In the genomic region with DNA sequence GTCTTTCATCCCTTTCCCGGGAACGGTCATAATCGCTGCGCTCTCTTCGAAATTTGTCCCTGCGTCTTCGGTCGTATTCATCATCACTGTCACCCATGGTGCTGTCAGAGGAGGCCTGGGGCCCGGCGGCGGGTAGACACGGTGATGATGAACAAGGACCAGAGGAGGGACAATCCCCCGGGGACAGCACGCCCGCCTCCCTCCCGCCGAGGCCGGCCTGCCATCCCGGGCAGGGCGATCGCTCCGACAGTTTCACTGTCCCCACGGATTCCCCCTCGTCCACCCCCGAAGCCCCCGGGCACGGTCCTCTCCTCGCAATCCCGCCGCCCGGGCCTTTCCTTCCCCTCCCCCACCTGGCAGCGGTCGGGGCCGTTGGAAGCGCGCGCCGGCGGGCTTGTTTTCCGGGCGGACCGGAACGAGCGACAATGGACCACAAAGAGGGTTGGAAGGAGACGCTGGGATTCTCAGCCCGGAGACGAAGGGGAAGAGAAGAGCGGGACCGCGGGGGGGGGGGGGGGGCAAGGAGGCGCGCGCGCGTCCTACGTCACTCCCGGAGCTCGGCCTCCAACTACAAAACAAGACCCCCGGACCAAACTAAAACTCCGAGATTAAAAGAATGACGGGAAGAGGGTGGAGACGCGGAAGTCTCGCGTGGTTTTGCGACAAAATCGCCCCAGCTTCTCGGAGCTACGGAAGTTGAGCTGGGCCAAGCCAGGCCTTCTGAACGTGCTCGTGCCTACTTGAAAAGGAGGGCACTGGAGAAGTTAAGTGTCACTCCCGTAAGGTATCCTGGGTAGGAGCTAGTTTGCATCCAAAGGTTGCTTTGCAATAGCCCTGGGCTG, we compare ENCODE assay signal across 8 mouse cellular contexts. TPM values are rescaled to one million over a fixed set of nuclear protein-coding genes. Genes with fewer than 3 reads are reported as not detected.
DNase-seq lines count a peak whose midpoint lies in the region; ATAC-seq and TF ChIP-seq lines count a peak whose summit lies in the region.

TSS of gene Srrt (minus strand) at position 604 of the 842 bp plus-strand sequence.

- H3K27ac ChIP-seq in brown adipose tissue, adult 24 weeks (replicated peaks; ENCODE audit: low read depth, low read length): peak within 1 kb of the TSS; percentile 56
- H3K27ac ChIP-seq in heart, embryonic 13.5 days (replicated peaks): peak within 1 kb of the TSS; percentile 97
- H3K27ac ChIP-seq in liver, embryonic 14.5 days: peak within 1 kb of the TSS; percentile 84
- H3K27ac ChIP-seq in neural tube, embryonic 11.5 days (ENCODE audit: low read depth, low read length): peak within 1 kb of the TSS; percentile 96
- H3K27ac ChIP-seq in stomach, postnatal 0 days (replicated peaks): peak within 1 kb of the TSS; percentile 93

- H3K36me3 ChIP-seq in heart, embryonic 13.5 days: peaks cover 78% of the 10 kb centered on the region
- H3K36me3 ChIP-seq in liver, embryonic 14.5 days (replicated peaks; ENCODE audit: control insufficient read depth, insufficient read depth, low read depth): peaks cover 37% of the 10 kb centered on the region
- H3K36me3 ChIP-seq in neural tube, embryonic 11.5 days (ENCODE audit: control insufficient read depth, insufficient read depth, low read length): peaks cover 8% of the 10 kb centered on the region
- peaks cover 18% of the 10 kb centered on the region for H3K36me3 ChIP-seq in stomach, postnatal 0 days (ENCODE audit: control insufficient read depth, insufficient read depth, low read length)

- peak within 1 kb of the TSS; percentile 98 for H3K9ac ChIP-seq in heart, embryonic 13.5 days
- H3K9ac ChIP-seq in liver, embryonic 14.5 days (replicated peaks): peak within 1 kb of the TSS; percentile 99
- H3K9ac ChIP-seq in neural tube, embryonic 11.5 days (ENCODE audit: low read length): peak within 1 kb of the TSS; percentile 77
- peak within 1 kb of the TSS; percentile 98 for H3K9ac ChIP-seq in stomach, postnatal 0 days (ENCODE audit: low read length)

- peaks cover 4% of the 10 kb centered on the region; the same call in 1 of the 2 replicates for H3K9me3 ChIP-seq in heart, embryonic 13.5 days
- H3K9me3 ChIP-seq in liver, embryonic 14.5 days (ENCODE audit: control insufficient read depth, low read length): no peaks in the 10 kb centered on the region
- H3K9me3 ChIP-seq in neural tube, embryonic 11.5 days (ENCODE audit: control insufficient read depth, low read length): no peaks in the 10 kb centered on the region
- H3K9me3 ChIP-seq in stomach, postnatal 0 days (ENCODE audit: control insufficient read depth, low read length): no peaks in the 10 kb centered on the region

- ATAC-seq in CD4-positive, CD25-positive, alpha-beta regulatory T cell, adult 4 months: peak; percentile 88
- ATAC-seq in heart, embryonic 13.5 days (ENCODE audit: extremely low read depth, insufficient number of reproducible peaks, low FRiP score, low TSS enrichment): peak; percentile 67
- peak; percentile 85 for ATAC-seq in liver, embryonic 14.5 days (ENCODE audit: insufficient read depth)
- ATAC-seq in neural tube, embryonic 11.5 days (ENCODE audit: insufficient read depth, low FRiP score, low TSS enrichment): peak; percentile 83
- ATAC-seq in stomach, postnatal 0 days (ENCODE audit: low FRiP score, low TSS enrichment): peak; percentile 88

- WGBS in heart, embryonic 13.5 days: under 1% methylated on average over 66 of the region's 72 CpGs
- under 1% methylated on average over 70 of the region's 72 CpGs for WGBS in liver, embryonic 14.5 days (ENCODE audit: insufficient replicate concordance)
- WGBS in neural tube, embryonic 11.5 days: under 1% methylated on average over 54 of the region's 72 CpGs
- under 1% methylated on average over 66 of the region's 72 CpGs for WGBS in stomach, postnatal 0 days

- no peak for TF ChIP-seq CTCF in liver, embryonic 14.5 days (IDR thresholded peaks at IDR 0.05; ENCODE audit: low read depth)
- no peak for TF ChIP-seq CTCF in stomach, postnatal 0 days (IDR thresholded peaks at IDR 0.05; ENCODE audit: low read depth)

- DNase-seq in fat pad, adult 2 months (ENCODE audit: extremely low read depth, low read depth, low spot score): peak; percentile 63
- DNase-seq in kidney, postnatal 10 days: peak; percentile 95
- DNase-seq in liver, embryonic 14.5 days (ENCODE audit: low read depth in 3 of 3, low spot score in 3 of 3): peak; percentile 88 to 90 (median 90)
- DNase-seq in neural tube, embryonic 11.5 days (ENCODE audit: low spot score): peak; percentile 94
- peak; percentile 93 for DNase-seq in stomach, postnatal 0 days (ENCODE audit: low spot score)

- peak within 1 kb of the TSS; percentile 85 for H3K4me2 ChIP-seq in heart, embryonic 13.5 days
- peak within 1 kb of the TSS; percentile 86 for H3K4me2 ChIP-seq in liver, embryonic 14.5 days (ENCODE audit: low read depth)
- peak within 1 kb of the TSS; percentile 61 for H3K4me2 ChIP-seq in neural tube, embryonic 11.5 days (ENCODE audit: low read depth)
- peak within 1 kb of the TSS; percentile 64 for H3K4me2 ChIP-seq in stomach, postnatal 0 days (replicated peaks; ENCODE audit: low read depth)

- peak; percentile 67 for TF ChIP-seq EP300 in liver, embryonic 14.5 days (IDR thresholded peaks at IDR 0.05; ENCODE audit: low read depth)
- peak; percentile 96 for TF ChIP-seq EP300 in stomach, postnatal 0 days (optimal IDR thresholded peaks at IDR 0.05)

- no peaks in the 10 kb centered on the region for H3K27me3 ChIP-seq in heart, embryonic 13.5 days (replicated peaks)
- no peaks in the 10 kb centered on the region for H3K27me3 ChIP-seq in liver, embryonic 14.5 days (ENCODE audit: control insufficient read depth, insufficient read depth, low read length)
- no peaks in the 10 kb centered on the region for H3K27me3 ChIP-seq in neural tube, embryonic 11.5 days (ENCODE audit: control insufficient read depth, insufficient read depth, low read length)
- H3K27me3 ChIP-seq in stomach, postnatal 0 days (ENCODE audit: control insufficient read depth, insufficient read depth, low read length): no peaks in the 10 kb centered on the region

- H3K4me3 ChIP-seq in brown adipose tissue, adult 24 weeks (ENCODE audit: insufficient read depth, low read depth, low read length): peak within 1 kb of the TSS; percentile 98
- H3K4me3 ChIP-seq in heart, embryonic 13.5 days: peak within 1 kb of the TSS; percentile 77
- H3K4me3 ChIP-seq in liver, embryonic 14.5 days (ENCODE audit: insufficient read depth in 1 of 2, low read depth in 2 of 2, low read length in 2 of 2): peak within 1 kb of the TSS; percentile 94 to 96
- peak within 1 kb of the TSS; percentile 60 for H3K4me3 ChIP-seq in neural tube, embryonic 11.5 days (ENCODE audit: low read depth, low read length)
- H3K4me3 ChIP-seq in stomach, postnatal 0 days (ENCODE audit: low read depth, low read length): peak within 1 kb of the TSS; percentile 96

- peaks cover 5% of the 10 kb centered on the region for H3K4me1 ChIP-seq in brown adipose tissue, adult 24 weeks (ENCODE audit: control insufficient read depth, insufficient read depth, insufficient read length, low read length)
- H3K4me1 ChIP-seq in heart, embryonic 13.5 days: peaks cover 57% of the 10 kb centered on the region
- H3K4me1 ChIP-seq in liver, embryonic 14.5 days (replicated peaks; ENCODE audit: control insufficient read depth in 2 of 2, insufficient read depth in 2 of 2, low read length in 1 of 2): peaks cover 22 to 32% of the 10 kb centered on the region in 2 experiments
- peaks cover 22% of the 10 kb centered on the region for H3K4me1 ChIP-seq in neural tube, embryonic 11.5 days (ENCODE audit: control insufficient read depth, insufficient read depth, low read length)
- no peaks in the 10 kb centered on the region; the same call in none of the 2 replicates for H3K4me1 ChIP-seq in stomach, postnatal 0 days (replicated peaks; ENCODE audit: control insufficient read depth, insufficient read depth)

RNA-seq across cellular contexts. Expression of gene Srrt, which starts in this region (rescaled TPM):
- 10 to 100 TPM; 60.2 to 63.7 TPM for polyA plus RNA-seq in CD4-positive, CD25-positive, alpha-beta regulatory T cell, adult 4 months (2017; shearing (Covaris generic))
- 31.0 and 45.4 TPM in 2 replicates for polyA plus RNA-seq in brown adipose tissue, adult 24 weeks (2012; ENCODE audit: insufficient read depth, insufficient read length, missing spikeins)
- 84.9 and 88.1 TPM in 2 replicates for polyA plus RNA-seq in heart, embryonic 13.5 days (2015; fragmentation: Nextera tagmentation; extraction: Ambion mirVana)
- 64.1 and 93.4 TPM in 2 replicates for polyA plus RNA-seq in liver, embryonic 14.5 days (2012; rRNA removed)
- 50.2 and 56.0 TPM in 2 replicates for polyA plus RNA-seq in liver, embryonic 14.5 days (2014; fragmentation: Nextera tagmentation; extraction: Ambion mirVana)
- polyA plus RNA-seq in neural tube, embryonic 11.5 days (2014; fragmentation: Nextera tagmentation; extraction: Ambion mirVana): 151 and 166 TPM in 2 replicates
- polyA plus RNA-seq in stomach, postnatal 0 days (2015; fragmentation: Nextera tagmentation; extraction: Ambion mirVana): 29.3 and 31.6 TPM in 2 replicates

Comparison
In these comparisons a context has a peak if more than half of its experiments do, and no peak if none do; other contexts are left out.
1. Peak in every context shown above with its lines: DNase-seq, ATAC-seq, H3K4me3 ChIP-seq and H3K27ac ChIP-seq.